ENCODE assay signal across 8 mouse cellular contexts in genomic region chr12:86824860-86825583, GRCm38 (mm10). TPM values are rescaled to one million over a fixed set of nuclear protein-coding genes. Genes with fewer than 3 reads are reported as not detected.
DNase-seq lines count a peak whose midpoint lies in the region; ATAC-seq lines count a peak whose summit lies in the region.

No protein-coding gene starts in this region.

- peak overlapping the region; percentile 41 for H3K4me3 ChIP-seq in hindbrain, embryonic 10.5 days

- H3K36me3 ChIP-seq in hindbrain, embryonic 10.5 days: no peaks in the 10 kb centered on the region

- peak; percentile 91 for DNase-seq in MEL-GATA-1-ER (ENCODE audit: extremely low read depth, low read depth)
- DNase-seq in cerebellum, adult 11-12 months: peak; percentile 73
- peak; percentile 62 for DNase-seq in hindbrain, embryonic 10.5 days (ENCODE audit: low spot score)
- DNase-seq in layer of hippocampus, postnatal 10 days (ENCODE audit: low spot score in 2 of 2): peak; percentile 70 to 73
- peak; percentile 97 for DNase-seq in lung, postnatal 36 days
- DNase-seq in retina, embryonic 14.5 days (ENCODE audit: low spot score): peak; percentile 76
- DNase-seq in thymus, postnatal 4 days: peak; percentile 79

- H3K27ac ChIP-seq in hindbrain, embryonic 10.5 days: peak overlapping the region; percentile 97

- peaks cover 6% of the 10 kb centered on the region; the same call in 1 of the 2 replicates for H3K27me3 ChIP-seq in hindbrain, embryonic 10.5 days (ENCODE audit: insufficient read depth, poor library complexity, severe bottlenecking)

- 9% methylated on average over 14 of the region's 14 CpGs for WGBS in hindbrain, embryonic 10.5 days

- peak; percentile 50 for ATAC-seq in frontal cortex, adult (ENCODE audit: low TSS enrichment)

- peaks cover 68% of the 10 kb centered on the region for H3K4me1 ChIP-seq in hindbrain, embryonic 10.5 days (replicated peaks)

- no peaks in the 10 kb centered on the region for H3K9me3 ChIP-seq in hindbrain, embryonic 10.5 days

RNA-seq across cellular contexts. Expression of gene Irf2bpl, which starts 59.6 kb away (rescaled TPM):
- polyA plus RNA-seq in hindbrain, embryonic 10.5 days (2016; fragmentation: Nextera tagmentation; extraction: Ambion mirVana): 20.3 and 34.2 TPM in 2 replicates
- 10 to 100 TPM; 77.9 to 81.5 TPM for total RNA-seq in layer of hippocampus, postnatal 10 days (2021)

Comparison
In these comparisons a context has a peak if more than half of its experiments do, and no peak if none do; other contexts are left out.
1. Peak in every context shown above with its lines: DNase-seq, ATAC-seq, H3K4me3 ChIP-seq and H3K27ac ChIP-seq.